15 mouse cellular contexts compared by ENCODE assay signal in genomic region chr4:109987560-109988362, GRCm38 (mm10). TPM values are rescaled to one million over a fixed set of nuclear protein-coding genes. Genes with fewer than 3 reads are reported as not detected.
DNase-seq lines count a peak whose midpoint lies in the region; ATAC-seq and TF ChIP-seq lines count a peak whose summit lies in the region.
"Had no signal": no experiment of that assay in that cellular context is flagged by ENCODE, and none has a peak within 500 bp of the region (broad histone marks: within the 10 kb centered on the region; RNA-seq: fewer than 3 reads in every experiment).

No protein-coding gene starts in this region.

- TF ChIP-seq CTCF in liver, adult 2 months (IDR thresholded peaks at IDR 0.05; ENCODE audit: low read depth, low read length), result no peak

- TF ChIP-seq POLR2A in liver, adult 2 months (IDR thresholded peaks at IDR 0.05; ENCODE audit: extremely low read depth, insufficient read depth, low read length), result no peak

- H3K36me3 ChIP-seq in liver, adult 2 months (ENCODE audit: control insufficient read depth, insufficient read depth, low read length), result no peaks in the 10 kb centered on the region
- H3K36me3 ChIP-seq in liver, embryonic 12.5 days, result no peaks in the 10 kb centered on the region
- H3K36me3 ChIP-seq in forebrain, embryonic 16.5 days (ENCODE audit: control insufficient read depth, insufficient read depth), result no peaks in the 10 kb centered on the region
- H3K36me3 ChIP-seq: embryonic facial prominence, embryonic 12.5 days had no signal

- H3K4me1 ChIP-seq in liver, adult 2 months (ENCODE audit: control insufficient read depth, insufficient read depth, low read length), result no peaks in the 10 kb centered on the region; the same call in none of the 2 replicates
- peaks cover 8% of the 10 kb centered on the region; the same call in 1 of the 2 replicates for H3K4me1 ChIP-seq in liver, embryonic 12.5 days
- H3K4me1 ChIP-seq in forebrain, embryonic 16.5 days (replicated peaks; ENCODE audit: control insufficient read depth, insufficient read depth, low read length), result peaks cover 19% of the 10 kb centered on the region

- H3K27me3 ChIP-seq in liver, adult 2 months (ENCODE audit: control insufficient read depth, insufficient read depth, low read length), result peaks cover 29% of the 10 kb centered on the region
- H3K27me3 ChIP-seq in liver, embryonic 12.5 days (replicated peaks), result peaks cover 88% of the 10 kb centered on the region
- peaks cover 34% of the 10 kb centered on the region for H3K27me3 ChIP-seq in forebrain, embryonic 16.5 days (replicated peaks; ENCODE audit: control insufficient read depth, insufficient read depth, low read length)
- H3K27me3 ChIP-seq: CH12.LX had no signal

- H3K4me3 ChIP-seq in liver, adult 2 months (ENCODE audit: insufficient read depth, low read depth, low read length), result no peak overlapping the region
- no peak overlapping the region for H3K4me3 ChIP-seq in liver, embryonic 12.5 days
- no peak overlapping the region for H3K4me3 ChIP-seq in forebrain, embryonic 16.5 days (replicated peaks; ENCODE audit: low read length)
- H3K4me3 ChIP-seq: embryonic facial prominence, embryonic 12.5 days had no signal

- no peak overlapping the region for H3K4me2 ChIP-seq in liver, embryonic 12.5 days
- H3K4me2 ChIP-seq in forebrain, embryonic 16.5 days (ENCODE audit: low read length), result peak overlapping the region; percentile 22; the same call in 1 of the 2 replicates
- H3K4me2 ChIP-seq: embryonic facial prominence, embryonic 12.5 days had no signal

- no peaks in the 10 kb centered on the region for H3K9me3 ChIP-seq in liver, embryonic 12.5 days (replicated peaks)
- H3K9me3 ChIP-seq in forebrain, embryonic 16.5 days (ENCODE audit: control insufficient read depth, low read length), result no peaks in the 10 kb centered on the region
- H3K9me3 ChIP-seq: embryonic facial prominence, embryonic 12.5 days had no signal

- 5% methylated on average over 20 of the region's 20 CpGs for WGBS in liver, adult 2 months
- 2% methylated on average over 20 of the region's 20 CpGs for WGBS in liver, embryonic 12.5 days (ENCODE audit: insufficient replicate concordance)
- WGBS in forebrain, embryonic 16.5 days, result 6% methylated on average over 19 of the region's 20 CpGs

- DNase-seq in liver, adult 2 months (ENCODE audit: extremely low read depth, low read depth, low spot score), result peak; percentile 45
- peak; percentile 37 for DNase-seq in embryo, embryonic 10.5 days (ENCODE audit: low spot score)
- peak; percentile 20 for DNase-seq in retina, embryonic 14.5 days (ENCODE audit: low spot score)
- DNase-seq in left cerebral cortex, postnatal 10 days (ENCODE audit: extremely low spot score in 1 of 2, low spot score in 2 of 2), result no peak
- DNase-seq in gastrocnemius, adult 18-20 months (ENCODE audit: low spot score), result no peak
- DNase-seq: adrenal gland, postnatal 14 days; cerebellum, adult 11-12 months; heart, postnatal 4 days; kidney, adult 8-10 months; lung, postnatal 4 days had no signal

- H3K27ac ChIP-seq in liver, adult 2 months (replicated peaks; ENCODE audit: insufficient read depth, low read depth, low read length), result no peak overlapping the region
- no peak overlapping the region for H3K27ac ChIP-seq in liver, embryonic 12.5 days
- H3K27ac ChIP-seq in forebrain, embryonic 16.5 days (ENCODE audit: low read length), result no peak overlapping the region
- H3K27ac ChIP-seq: embryonic facial prominence, embryonic 12.5 days; stomach, postnatal 0 days had no signal

- no peaks in the 10 kb centered on the region for H3K79me2 ChIP-seq in liver, adult 2 months (ENCODE audit: control insufficient read depth, insufficient read depth, low read length)

- intact Hi-C loops in left cerebral cortex, postnatal 10 days (cut with DNase I), result no loop called here

- ATAC-seq in liver, embryonic 12.5 days, result no peak
- ATAC-seq in forebrain, embryonic 16.5 days, result no peak

- no peak overlapping the region for H3K9ac ChIP-seq in liver, adult 2 months (ENCODE audit: low read depth, low read length)
- no peak overlapping the region for H3K9ac ChIP-seq in liver, embryonic 12.5 days
- 0 out of 2 replicates have a peak overlapping the region, but pooled peaks have one; percentile 20 for H3K9ac ChIP-seq in forebrain, embryonic 16.5 days (replicated peaks; ENCODE audit: low read depth, low read length)
- H3K9ac ChIP-seq: embryonic facial prominence, embryonic 12.5 days had no signal

RNA-seq across cellular contexts. Expression of gene Dmrta2, which starts 9.9 kb away (rescaled TPM):
- not detected in 2 replicates for total RNA-seq in liver, adult 2 months (2014; rRNA removed)
- polyA plus RNA-seq in liver, adult 2 months (2012; rRNA removed), result 0.02 and 0.10 TPM in 2 replicates
- polyA plus RNA-seq in liver, embryonic 12.5 days (2016; fragmentation: Nextera tagmentation; extraction: Ambion mirVana), result 0.05 TPM in 2 replicates
- 2.3 and 2.4 TPM in 2 replicates for polyA plus RNA-seq in forebrain, embryonic 16.5 days (2015; fragmentation: Nextera tagmentation; extraction: Ambion mirVana)
- 1 to 10 TPM; 2.4 to 2.8 TPM for total RNA-seq in left cerebral cortex, postnatal 10 days (2021)
- total RNA-seq in gastrocnemius, adult 18-20 months (2021), result under 1 TPM; 0.07 TPM
- polyA plus RNA-seq: stomach, postnatal 0 days had no signal

Comparison
In these comparisons a context has a peak if more than half of its experiments do, and no peak if none do; other contexts are left out.
1. DNase-seq: peak in liver, adult 2 months (single experiment), embryo, embryonic 10.5 days (single experiment) and retina, embryonic 14.5 days (single experiment); none in left cerebral cortex, postnatal 10 days (0 of 2) and gastrocnemius, adult 18-20 months (single experiment).